Mouse (Mus musculus) B cell, adult (primary cell): ENCODE results near the gene Ubr1. TPM values are rescaled to one million over a fixed set of nuclear protein-coding genes. Genes with fewer than 3 reads are reported as not detected.

Experiments
- total RNA-seq: library from RNA; stranded (reverse); gene quantifications from 4 replicates; pipeline ENCODE4 v1.2.4, GENCODE M21; 2023; ENCODE audit not compliant: inconsistent age

Ubr1 gene
- total RNA-seq = 61.3 to 66.2 TPM (median 64.2 TPM) in 4 replicates

DNA sequence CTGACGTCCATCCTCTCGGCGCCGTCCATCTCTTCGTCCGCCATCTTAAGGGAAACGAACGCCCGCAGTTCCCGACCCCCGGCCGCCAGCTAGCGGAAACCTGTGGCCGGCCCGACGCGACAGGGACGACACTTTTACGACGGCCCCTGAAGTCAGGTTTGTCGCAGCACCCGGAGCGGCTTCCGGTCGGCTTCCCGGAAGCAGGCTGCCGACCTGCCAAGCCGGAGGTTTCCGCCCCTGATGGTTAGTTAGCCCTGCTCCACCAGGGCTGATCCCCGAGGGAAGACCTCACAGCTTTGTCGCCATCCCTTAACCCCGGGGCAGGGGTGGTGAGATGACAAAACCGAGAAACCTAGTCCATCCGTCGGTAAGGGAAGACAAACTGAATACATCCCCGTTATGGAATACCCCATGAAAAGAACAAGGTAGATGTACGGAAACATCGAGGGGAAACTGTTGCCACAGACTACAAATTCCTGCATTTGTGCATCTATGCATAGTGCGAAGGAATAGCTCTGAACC lies at the start of gene Ubr1:
Gene Ubr1 (minus strand): TSS at position 157 of the 522 bp plus-strand sequence.

GRCm38 (mm10) chr2:121007925-121008663 lies 37.6 kb upstream of the Ubr1 start, which contains the start of gene Ccndbp1:
Ccndbp1 (plus strand) TSS chr2:121008403.

DNA sequence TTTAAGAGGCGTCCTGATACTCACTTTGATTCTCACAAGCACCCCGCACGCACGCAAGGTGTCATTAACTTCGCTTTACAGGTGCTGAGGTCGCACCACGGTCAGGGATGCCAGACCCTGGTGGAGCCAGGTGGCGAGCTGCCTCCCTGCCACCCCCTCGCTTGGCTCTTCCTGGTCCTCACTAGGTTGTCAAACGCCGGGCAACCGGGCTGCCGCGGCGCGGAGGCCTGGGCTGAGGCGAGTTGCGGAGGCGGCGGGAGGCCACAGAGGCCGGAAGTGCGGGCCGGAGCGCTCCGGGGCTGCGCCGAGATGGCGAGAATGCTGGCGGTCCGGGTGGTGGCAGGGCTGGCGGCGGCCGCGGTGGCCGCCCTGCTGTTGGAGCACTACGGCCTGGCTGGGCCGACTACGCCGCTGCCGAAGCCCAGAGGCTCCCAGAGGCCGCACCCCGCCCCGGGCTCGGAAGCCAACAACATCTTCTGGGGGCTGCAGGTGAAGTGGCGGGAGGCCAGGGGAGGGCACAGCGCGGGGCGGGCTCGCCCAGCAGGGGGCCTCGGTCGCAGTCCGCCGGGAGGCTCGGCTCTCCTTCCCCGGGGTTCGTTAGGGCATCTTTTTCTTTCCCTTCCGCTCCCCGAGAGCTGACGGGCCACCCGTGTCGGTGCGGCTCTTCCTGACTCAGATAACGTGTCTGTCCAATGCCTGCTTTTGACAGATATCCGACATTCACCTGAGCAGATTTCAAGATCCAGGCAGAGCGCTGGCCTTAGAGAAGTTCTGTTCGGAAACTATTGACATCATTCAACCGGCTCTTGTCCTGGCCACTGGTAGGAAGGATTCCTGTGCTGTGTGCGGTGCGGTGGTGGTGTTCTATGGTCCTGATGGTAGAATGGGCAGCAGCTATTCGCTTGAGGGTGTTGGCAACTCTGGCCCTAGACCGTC lies 6.7 kb upstream of the Ubr1 start, which contains the start of gene Tmem62:
Gene Tmem62 (plus strand): TSS at position 28 of the 936 bp plus-strand sequence.

GRCm38 (mm10) chr2:120850424-120851082 lies 120.0 kb downstream of the Ubr1 start, which contains the start of gene Ttbk2:
Ttbk2 (minus strand) TSS chr2:120850604.

DNA sequence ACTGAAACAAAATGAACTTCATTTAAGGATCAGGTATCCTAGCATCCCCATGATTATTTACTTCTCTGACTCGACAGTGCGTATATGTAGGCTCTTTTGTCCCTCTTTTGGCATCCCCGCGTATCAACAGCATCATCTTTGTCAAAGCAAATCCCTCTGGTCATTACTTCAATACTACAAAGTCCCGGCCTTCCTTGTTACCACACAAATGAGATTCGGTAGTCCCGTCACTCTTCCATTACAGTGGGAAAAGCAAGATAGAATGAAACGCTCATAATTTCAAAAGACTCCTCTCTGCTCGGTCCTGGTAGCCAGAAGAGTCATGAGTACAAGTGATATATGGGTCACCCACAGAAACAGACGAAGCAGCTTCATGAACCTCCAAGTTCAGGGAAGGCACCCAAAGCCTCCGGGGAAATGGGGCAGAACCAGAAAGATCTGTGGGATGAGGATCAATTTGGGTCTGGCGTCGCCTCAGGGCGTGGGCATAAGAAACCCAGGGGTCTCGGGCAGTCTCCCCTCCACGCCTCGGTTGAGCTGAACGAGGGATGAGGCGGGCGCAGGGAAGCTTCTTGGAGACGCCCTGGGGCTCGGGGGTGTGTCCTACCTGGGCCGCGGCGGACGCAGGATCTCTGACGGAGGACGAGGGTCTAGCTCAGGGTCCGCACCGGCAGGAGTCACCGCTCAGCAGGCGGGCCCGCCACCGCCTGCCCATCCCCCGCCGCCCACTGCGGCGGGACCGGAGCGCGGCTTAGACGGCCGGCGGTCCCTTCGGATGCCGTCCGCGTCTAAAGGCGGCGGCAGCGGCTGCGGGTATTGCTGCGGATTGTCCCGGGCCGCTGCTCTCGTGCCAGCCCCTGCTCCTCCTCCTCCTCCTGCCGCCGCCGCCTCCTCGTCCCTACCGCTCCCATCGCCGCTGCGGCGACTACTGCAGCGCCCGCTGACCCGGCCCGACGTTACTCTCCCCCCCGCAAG lies 120.8 kb downstream of the Ubr1 start, which contains the start of gene Cdan1:
Gene Cdan1 (minus strand): TSS at position 680 of the 975 bp plus-strand sequence.

Other genes with a start within 250 kb of the Ubr1 start
- 36.0 to 45.2 TPM (median 41.7 TPM) in 4 replicates for gene Cdan1, start 120.6 kb downstream of the Ubr1 start, total RNA-seq
- gene Ttbk2, start 120.1 kb downstream of the Ubr1 start, total RNA-seq = 6.9 to 12.3 TPM (median 9.5 TPM) in 4 replicates
- 17.6 to 24.6 TPM (median 24.4 TPM) in 4 replicates for gene Tmem62, start 6.3 kb upstream of the Ubr1 start, total RNA-seq
- 84.0 to 90.1 TPM (median 86.4 TPM) in 4 replicates for gene Ccndbp1, start 37.7 kb upstream of the Ubr1 start, total RNA-seq
- gene Epb42, start 66.4 kb upstream of the Ubr1 start, total RNA-seq = not detected in 4 replicates
- gene Tgm5, start 115.1 kb upstream of the Ubr1 start, total RNA-seq = not detected in 4 replicates
- not detected in 4 replicates for gene Tgm7, start 139.1 kb upstream of the Ubr1 start, total RNA-seq
- gene Adal, start 169.7 kb upstream of the Ubr1 start, total RNA-seq = 15.4 to 19.7 TPM (median 18.6 TPM) in 4 replicates
- 7.1 to 10.5 TPM (median 10.0 TPM) in 4 replicates for gene Lcmt2, start 169.9 kb upstream of the Ubr1 start, total RNA-seq
- 74.0 to 78.8 TPM (median 78.3 TPM) in 4 replicates for gene Tubgcp4, start 199.9 kb upstream of the Ubr1 start, total RNA-seq
- gene Zscan29, start 200.4 kb upstream of the Ubr1 start, total RNA-seq = 29.3 to 33.8 TPM (median 31.1 TPM) in 4 replicates